Mouse (Mus musculus): ENCODE measurements around the gene Aak1.

DNA sequence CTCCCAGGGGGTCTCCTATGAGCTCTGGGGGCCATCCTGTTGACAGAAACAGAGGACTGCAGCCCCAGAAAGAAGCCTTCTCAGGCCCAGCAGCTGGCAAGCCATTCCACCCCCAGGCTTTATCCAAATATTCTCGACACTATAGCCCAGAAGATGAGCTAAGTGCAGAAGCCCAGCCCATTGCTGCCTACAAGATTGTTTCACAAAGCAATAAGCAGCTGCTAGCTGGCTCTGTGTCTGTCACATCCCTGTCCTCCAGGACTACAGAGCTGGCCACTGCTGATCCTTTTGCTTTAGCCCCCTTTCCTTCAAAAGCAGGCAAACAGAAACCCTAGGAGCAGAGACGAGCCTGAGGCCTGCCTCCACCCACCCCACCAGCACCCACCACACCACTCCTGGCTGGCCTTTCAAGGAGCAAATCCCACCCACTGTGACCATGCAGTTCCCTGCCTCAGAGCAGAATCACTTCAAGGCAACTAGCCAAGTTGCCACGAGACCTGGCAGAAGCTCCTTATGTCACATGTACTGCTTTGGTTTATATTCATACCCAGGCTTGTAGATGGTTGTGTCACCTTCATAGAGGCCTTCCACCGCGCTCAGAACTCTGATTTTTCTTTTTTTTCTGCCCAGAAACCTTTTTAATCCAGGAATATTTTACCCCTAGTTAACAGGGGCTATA is 147.5 kb downstream of the Aak1 start:
- no peak for TF ChIP-seq CTCF (IDR thresholded peaks at IDR 0.05; ENCODE audit: extremely low read depth, insufficient read depth, insufficient read length, insufficient replicate concordance)
- no peak for TF ChIP-seq POLR2A (IDR thresholded peaks at IDR 0.05; ENCODE audit: low read depth, low read length)
